Mouse (Mus musculus): ENCODE measurements at regions not wholly inside any gene's neighbourhood (a gene's known extent, or its start where the extent isn't known, plus 50 kb on each side); places are given as distances from the start of the nearest gene placed in this dataset.

GRCm38 (mm10) chr1:90710566-90710965, 107.8 kb downstream of the Cops8 start:
- ATAC-seq (ENCODE audit: low FRiP score, low TSS enrichment) = no peak
- H3K4me3 ChIP-seq (ENCODE audit: low read length) = no peak overlapping the region
- no peaks in the 10 kb centered on the region for H3K27me3 ChIP-seq (ENCODE audit: insufficient read depth, low read length)
- no peak overlapping the region for H3K4me2 ChIP-seq (replicated peaks; ENCODE audit: low read depth, low read length)
- no peaks in the 10 kb centered on the region for H3K4me1 ChIP-seq (ENCODE audit: insufficient read depth, low read length)
- 71% methylated on average over 3 of the region's 3 CpGs for WGBS
- H3K27ac ChIP-seq (ENCODE audit: low read length) = no peak overlapping the region
- H3K9ac ChIP-seq (replicated peaks; ENCODE audit: low read length) = no peak overlapping the region
- H3K9me3 ChIP-seq (ENCODE audit: low read length) = no peaks in the 10 kb centered on the region
- H3K36me3 ChIP-seq (ENCODE audit: insufficient read depth, low read length) = no peaks in the 10 kb centered on the region

- Histone ChIP-seq H3K27me3 (ENCODE audit: insufficient read depth, low read length) (no peaks in the 10 kb centered on the region), H3K4me3 (ENCODE audit: low read length) (no peak overlapping the region), H3K36me3 (ENCODE audit: insufficient read depth, low read length) (no peaks in the 10 kb centered on the region), H3K9ac (replicated peaks; ENCODE audit: low read length) (no peak overlapping the region), H3K4me1 (ENCODE audit: insufficient read depth, low read length) (no peaks in the 10 kb centered on the region), H3K27ac (ENCODE audit: low read length) (no peak overlapping the region), H3K9me3 (ENCODE audit: low read length) (no peaks in the 10 kb centered on the region), H3K4me2 (replicated peaks; ENCODE audit: low read depth, low read length) (no peak overlapping the region)
- WGBS = 75% methylated on average over 8 of the region's 8 CpGs
- no peak for ATAC-seq (ENCODE audit: low FRiP score, low TSS enrichment)
Measured at GRCm38 (mm10) chr1:90711103-90711502, 108.3 kb downstream of the Cops8 start.

Data from kidney, embryonic 16.5 days (tissue).